Mouse (Mus musculus) CH12.LX (cell line): ENCODE results near the gene Caln1.

ENCODE experiments used
- CTCF ChIP-seq, 2 experiments: IDR thresholded peaks in 1 of 2; conservative IDR thresholded peaks in 1 of 2; 2 replicates each; pipeline ENCODE4 v1.5.1; 2011 to 2012; ENCODE audit warnings: low read depth in 2 of 2, low read length in 2 of 2, improper control_type of control experiment in 1 of 2, inconsistent platforms in 1 of 2, mild to moderate bottlenecking in 1 of 2, moderate library complexity in 1 of 2
- ETS1 ChIP-seq: conservative IDR thresholded peaks from 2 replicates; pipeline ENCODE4 v1.6.1; 2012; ENCODE audit warnings: low read depth, mild to moderate bottlenecking, inconsistent platforms, low read length, improper control_type of control experiment, moderate library complexity
- HCFC1 ChIP-seq: IDR thresholded peaks from 2 replicates; pipeline ENCODE4 v1.6.1; 2012; ENCODE audit warnings: low read depth, mild to moderate bottlenecking, inconsistent platforms, low read length, improper control_type of control experiment
- PAX5 ChIP-seq: IDR thresholded peaks from 2 replicates; pipeline ENCODE4 v1.6.1; 2012; ENCODE audit warnings: low read length, inconsistent platforms, mixed read lengths
- UBTF ChIP-seq: IDR thresholded peaks from 2 replicates; pipeline ENCODE4 v1.6.1; 2012; ENCODE audit warnings: low read depth, mild to moderate bottlenecking, inconsistent platforms, low read length, improper control_type of control experiment, moderate library complexity

- TF ChIP-seq HCFC1 (no peak), UBTF (no peak), CTCF (conservative IDR thresholded peaks at IDR 0.05 in 1 of 2, IDR thresholded peaks at IDR 0.05 in 1 of 2; ENCODE audit: low read depth in 2 of 2, low read length in 2 of 2) (no peak), ETS1 (no peak), PAX5 (no peak)
Observed at GRCm38 (mm10) chr5:130774946-130775345, 405.7 kb downstream of the Caln1 start.
